Mouse (Mus musculus): ENCODE data around the gene Fam98a. TPM values are rescaled to one million over a fixed set of nuclear protein-coding genes. Genes with fewer than 3 reads are reported as not detected.
A peak's percentile ranks its signal among the peaks of the same experiment; 100 is the strongest.

Fam98a gene
- 7.9 and 9.7 TPM in 2 replicates for polyA plus RNA-seq (2014; fragmentation: Nextera tagmentation; extraction: Ambion mirVana)

- DNase-seq, result peak; percentile 100
- peak within 1 kb of the TSS; percentile 82 for H3K4me3 ChIP-seq (ENCODE audit: low read depth, low read length)
- no peaks in the 10 kb centered on the region for H3K9me3 ChIP-seq (ENCODE audit: low read depth, low read length)
- TF ChIP-seq CTCF (IDR thresholded peaks at IDR 0.05; ENCODE audit: low read depth), result peak; percentile 83
- H3K4me1 ChIP-seq (ENCODE audit: insufficient read depth), result no peaks in the 10 kb centered on the region
- peak; percentile 99 for ATAC-seq (ENCODE audit: insufficient read depth)
- H3K27ac ChIP-seq (ENCODE audit: low read depth), result peak within 1 kb of the TSS; percentile 72
- under 1% methylated on average over 56 of the region's 56 CpGs for WGBS
- peak within 1 kb of the TSS; percentile 76 for H3K9ac ChIP-seq
- H3K4me2 ChIP-seq, result peak within 1 kb of the TSS; percentile 72
- peaks cover 6% of the 10 kb centered on the region for H3K36me3 ChIP-seq (ENCODE audit: insufficient read depth)
- H3K27me3 ChIP-seq (ENCODE audit: insufficient read depth, low read length), result no peaks in the 10 kb centered on the region
Observed at GRCm38 (mm10) chr17:75551512-75552400, at the start of gene Fam98a. Gene Fam98a, minus strand, starts transcription at chr17:75551946.

DNA sequence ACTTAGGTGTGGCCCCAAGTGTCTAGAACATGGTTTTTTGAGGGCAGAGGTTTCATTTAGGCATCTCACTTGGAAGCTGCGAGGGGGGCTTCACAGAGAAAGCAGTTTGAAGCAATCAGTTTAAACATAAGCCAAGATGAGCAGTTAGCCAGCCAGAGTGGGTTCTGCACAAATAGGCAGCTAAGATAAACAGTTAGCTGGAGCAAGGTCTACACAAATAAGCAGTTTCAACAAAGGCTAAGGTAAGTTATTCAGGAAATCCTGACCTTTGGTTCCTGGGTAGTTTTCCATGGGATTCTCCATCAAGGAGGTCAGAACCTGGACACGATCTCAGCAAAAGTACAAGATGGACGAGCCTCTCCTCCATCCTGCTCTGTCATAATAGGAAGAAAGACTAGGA lies 46.9 kb upstream of the Fam98a start:
- Histone ChIP-seq H3K4me2 (no peak overlapping the region), H3K4me1 (ENCODE audit: insufficient read depth) (no peaks in the 10 kb centered on the region), H3K36me3 (ENCODE audit: insufficient read depth) (no peaks in the 10 kb centered on the region), H3K4me3 (ENCODE audit: low read depth, low read length) (no peak overlapping the region), H3K9me3 (ENCODE audit: low read depth, low read length) (no peaks in the 10 kb centered on the region), H3K27ac (ENCODE audit: low read depth) (no peak overlapping the region), H3K27me3 (ENCODE audit: insufficient read depth, low read length) (no peaks in the 10 kb centered on the region), H3K9ac (no peak overlapping the region)
- WGBS, result 46% methylated on average over 3 of the region's 3 CpGs
- DNase-seq (no peak), ATAC-seq (ENCODE audit: insufficient read depth) (no peak)
- no peak for TF ChIP-seq CTCF (IDR thresholded peaks at IDR 0.05; ENCODE audit: low read depth)

DNA sequence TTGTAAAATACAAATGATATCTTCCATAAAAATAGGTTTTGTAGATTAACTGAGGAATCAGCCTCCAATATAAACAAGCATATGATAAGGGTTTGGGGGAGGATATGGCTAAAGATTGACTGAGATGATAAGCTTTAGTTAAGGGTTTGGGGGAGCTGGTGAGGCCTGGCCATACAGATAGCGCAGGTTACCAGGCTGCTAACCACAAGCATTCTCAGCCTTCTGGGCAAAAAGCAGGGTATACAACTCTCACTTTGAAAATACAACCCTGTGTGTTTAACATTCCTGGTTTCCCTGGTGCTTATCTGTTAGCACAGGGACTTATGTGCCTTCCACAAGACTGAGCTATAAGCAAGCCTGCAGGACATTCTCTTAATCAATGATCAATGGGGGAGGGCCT lies 31.0 kb upstream of the Fam98a start:
- no peak overlapping the region for H3K4me3 ChIP-seq (ENCODE audit: low read depth, low read length)

GRCm38 (mm10) chr17:75575608-75576007 lies 23.9 kb upstream of the Fam98a start:
- no peak overlapping the region for H3K4me2 ChIP-seq
- DNase-seq, result no peak
- no peak for ATAC-seq (ENCODE audit: insufficient read depth)
- no peaks in the 10 kb centered on the region for H3K27me3 ChIP-seq (ENCODE audit: insufficient read depth, low read length)
- no peak overlapping the region for H3K27ac ChIP-seq (ENCODE audit: low read depth)
- WGBS, result 43% methylated on average over 7 of the region's 7 CpGs
- no peaks in the 10 kb centered on the region for H3K4me1 ChIP-seq (ENCODE audit: insufficient read depth)
- H3K4me3 ChIP-seq (ENCODE audit: low read depth, low read length), result no peak overlapping the region
- no peak for TF ChIP-seq CTCF (IDR thresholded peaks at IDR 0.05; ENCODE audit: low read depth)
- H3K36me3 ChIP-seq (ENCODE audit: insufficient read depth), result no peaks in the 10 kb centered on the region
- no peak overlapping the region for H3K9ac ChIP-seq
- no peaks in the 10 kb centered on the region for H3K9me3 ChIP-seq (ENCODE audit: low read depth, low read length)

More for the DNA sequence above, 31.0 kb upstream of the Fam98a start:
- H3K27me3 ChIP-seq (ENCODE audit: insufficient read depth, low read length), result no peaks in the 10 kb centered on the region
- no peak overlapping the region for H3K4me2 ChIP-seq
- H3K36me3 ChIP-seq (ENCODE audit: insufficient read depth), result no peaks in the 10 kb centered on the region
- ATAC-seq (ENCODE audit: insufficient read depth) (no peak), DNase-seq (no peak)
- H3K4me1 ChIP-seq (ENCODE audit: insufficient read depth), result no peaks in the 10 kb centered on the region
- no peaks in the 10 kb centered on the region for H3K9me3 ChIP-seq (ENCODE audit: low read depth, low read length)
- no peak overlapping the region for H3K27ac ChIP-seq (ENCODE audit: low read depth)
- no peak for TF ChIP-seq CTCF (IDR thresholded peaks at IDR 0.05; ENCODE audit: low read depth)
- no peak overlapping the region for H3K9ac ChIP-seq
- 75% methylated on average over 1 of the region's 1 CpGs for WGBS

- Histone ChIP-seq H3K27ac (ENCODE audit: low read depth) (no peak overlapping the region), H3K36me3 (ENCODE audit: insufficient read depth) (no peaks in the 10 kb centered on the region), H3K4me1 (ENCODE audit: insufficient read depth) (no peaks in the 10 kb centered on the region), H3K4me3 (ENCODE audit: low read depth, low read length) (no peak overlapping the region), H3K4me2 (no peak overlapping the region), H3K9me3 (ENCODE audit: low read depth, low read length) (no peaks in the 10 kb centered on the region), H3K27me3 (ENCODE audit: insufficient read depth, low read length) (no peaks in the 10 kb centered on the region), H3K9ac (no peak overlapping the region)
- TF ChIP-seq CTCF (IDR thresholded peaks at IDR 0.05; ENCODE audit: low read depth), result no peak
- 90% methylated on average over 2 of the region's 2 CpGs for WGBS
- ATAC-seq (ENCODE audit: insufficient read depth) (no peak), DNase-seq (no peak)
Observed at GRCm38 (mm10) chr17:75558041-75558440, 6.3 kb upstream of the Fam98a start.

- H3K9ac ChIP-seq, result no peak overlapping the region
- no peaks in the 10 kb centered on the region for H3K9me3 ChIP-seq (ENCODE audit: low read depth, low read length)
- 44% methylated on average over 3 of the region's 3 CpGs for WGBS
- H3K4me1 ChIP-seq (ENCODE audit: insufficient read depth), result no peaks in the 10 kb centered on the region
- H3K36me3 ChIP-seq (ENCODE audit: insufficient read depth), result no peaks in the 10 kb centered on the region
- H3K4me3 ChIP-seq (ENCODE audit: low read depth, low read length), result no peak overlapping the region
- no peaks in the 10 kb centered on the region for H3K27me3 ChIP-seq (ENCODE audit: insufficient read depth, low read length)
- TF ChIP-seq CTCF (IDR thresholded peaks at IDR 0.05; ENCODE audit: low read depth), result no peak
- H3K27ac ChIP-seq (ENCODE audit: low read depth), result no peak overlapping the region
- DNase-seq, result no peak
- H3K4me2 ChIP-seq, result no peak overlapping the region
- ATAC-seq (ENCODE audit: insufficient read depth), result no peak
Observed at GRCm38 (mm10) chr17:75557031-75557430, 5.3 kb upstream of the Fam98a start.

GRCm38 (mm10) chr17:75550771-75551413 lies 854 bp downstream of the Fam98a start:
- Histone ChIP-seq H3K4me1 (ENCODE audit: insufficient read depth) (no peaks in the 10 kb centered on the region), H3K4me3 (ENCODE audit: low read depth, low read length) (peak overlapping the region; percentile 82), H3K27ac (ENCODE audit: low read depth) (no peak overlapping the region), H3K9me3 (ENCODE audit: low read depth, low read length) (no peaks in the 10 kb centered on the region), H3K9ac (peak overlapping the region; percentile 76), H3K27me3 (ENCODE audit: insufficient read depth, low read length) (no peaks in the 10 kb centered on the region), H3K36me3 (ENCODE audit: insufficient read depth) (peaks cover 15% of the 10 kb centered on the region), H3K4me2 (peak overlapping the region; percentile 72)
- DNase-seq (no peak), ATAC-seq (ENCODE audit: insufficient read depth) (no peak)
- TF ChIP-seq CTCF (IDR thresholded peaks at IDR 0.05; ENCODE audit: low read depth), result no peak
- WGBS, result 31% methylated on average over 11 of the region's 11 CpGs
